Mouse (Mus musculus) liver, adult 2 months (tissue): ENCODE data around the gene Prickle1.

ENCODE experiments used
- CTCF ChIP-seq: fragments of 200-500 bp; IDR thresholded peaks from 2 replicates; pipeline ENCODE4 v1.5.1; 2011; ENCODE audit warnings: low read depth, low read length, control low read depth
- POLR2A ChIP-seq: fragments of 200-500 bp; IDR thresholded peaks from 2 replicates; pipeline ENCODE4 v1.6.1; 2011; ENCODE audit warnings: low read length, control low read depth; ENCODE audit not compliant: insufficient read depth; ENCODE audit errors: extremely low read depth

DNA sequence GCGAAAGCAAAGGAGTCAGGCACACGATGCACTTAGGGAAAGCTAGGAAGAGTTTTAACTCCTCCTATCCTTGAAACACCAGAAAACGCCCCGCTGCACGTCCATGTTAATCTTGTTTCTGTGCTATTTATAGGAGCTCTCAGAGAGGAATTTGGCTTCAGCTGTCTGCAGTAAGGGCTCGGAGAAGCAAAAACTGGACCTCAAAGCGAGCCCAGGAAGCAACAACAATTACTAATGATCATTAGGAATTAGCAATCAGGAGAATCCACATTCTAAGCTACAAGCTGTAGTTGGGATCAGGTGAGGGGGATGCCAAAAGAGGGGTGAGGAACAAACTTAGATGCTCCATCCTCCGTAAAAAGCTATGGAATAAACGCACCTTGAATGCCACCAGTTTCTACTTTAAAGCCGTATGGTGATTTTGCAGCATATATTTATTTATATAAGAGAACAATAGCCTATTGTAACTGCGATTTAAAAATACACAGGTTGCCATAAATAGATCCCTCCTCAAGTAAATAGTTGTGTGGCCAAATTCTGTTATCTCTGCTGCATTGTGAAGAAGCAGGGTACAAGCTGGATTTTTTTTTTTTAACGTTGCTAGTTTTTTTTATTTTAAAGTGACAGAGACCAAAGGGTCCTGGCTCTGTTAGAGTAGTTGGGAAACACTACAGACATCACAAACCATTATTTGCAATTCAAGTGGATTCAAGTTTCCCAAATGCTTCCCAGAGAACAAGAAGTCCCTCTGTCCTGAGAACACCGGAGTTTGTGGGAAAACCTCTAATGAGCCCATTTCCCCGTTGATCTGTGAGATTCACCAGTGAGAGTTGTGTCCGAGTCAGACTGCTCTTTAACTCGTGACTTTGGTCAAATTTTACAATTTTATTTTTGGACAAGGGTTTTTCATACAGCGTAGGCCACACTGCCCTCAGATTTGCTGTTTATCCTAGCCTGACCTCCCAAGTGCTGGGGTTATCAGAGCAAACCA is 75.6 kb downstream of the Prickle1 start:
- TF ChIP-seq CTCF (no peak), POLR2A (no peak)
